In the genomic region with DNA sequence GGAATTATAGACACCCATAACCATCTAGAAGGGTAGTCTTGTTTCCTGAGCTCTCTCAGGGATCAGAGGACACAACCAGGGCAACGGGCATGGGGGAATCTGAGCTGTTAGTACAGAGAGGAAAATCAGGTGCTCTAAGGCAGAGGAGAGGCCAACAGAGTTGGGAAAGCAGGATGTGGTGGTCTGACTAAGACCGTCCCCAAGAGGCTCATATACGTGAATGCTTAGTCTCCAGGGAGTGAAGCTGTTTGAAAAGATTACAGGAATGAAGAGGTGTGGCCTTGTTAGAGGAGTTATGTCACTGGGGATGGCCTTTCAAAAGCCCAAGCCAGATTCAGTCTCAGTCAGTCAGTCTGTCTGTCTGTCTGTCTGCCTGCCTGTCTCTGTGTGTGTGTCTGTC, we compare ENCODE assay signal across 21 mouse cellular contexts.
DNase-seq lines count a peak whose midpoint lies in the region; TF ChIP-seq lines count a peak whose summit lies in the region.
"Had no signal": no experiment of that assay in that cellular context is flagged by ENCODE, and none has a peak within 500 bp of the region (broad histone marks: within the 10 kb centered on the region; RNA-seq: fewer than 3 reads in every experiment).

No protein-coding gene starts in this region.

- no peaks in the 10 kb centered on the region for H3K79me2 ChIP-seq in C2C12 (ENCODE audit: control insufficient read depth, insufficient read depth)

- no peaks in the 10 kb centered on the region for H3K79me3 ChIP-seq in C2C12 (ENCODE audit: low read depth)

- H3K4me3 ChIP-seq in C2C12 (ENCODE audit: insufficient read depth, poor library complexity, severe bottlenecking) = no peak overlapping the region
- H3K4me3 ChIP-seq: embryonic facial prominence, embryonic 10.5 days; embryonic facial prominence, embryonic 12.5 days; forebrain, embryonic 13.5 days; forebrain, embryonic 15.5 days had no signal

- no peak for TF ChIP-seq CTCF in C2C12 (IDR thresholded peaks at IDR 0.05; ENCODE audit: control insufficient read depth, insufficient read depth, insufficient read length)

- no peaks in the 10 kb centered on the region for H3K36me3 ChIP-seq in C2C12 (ENCODE audit: control insufficient read depth, insufficient read depth)
- H3K36me3 ChIP-seq: embryonic facial prominence, embryonic 10.5 days; embryonic facial prominence, embryonic 12.5 days had no signal

- DNase-seq in 3T3-L1 (ENCODE audit: low read depth, low spot score) = peak; percentile 73
- peak; percentile 57 for DNase-seq in NIH3T3 (ENCODE audit: low read depth)
- no peak for DNase-seq in embryo, embryonic 10 days (ENCODE audit: low spot score)
- no peak for DNase-seq in cerebellum, postnatal 10 days
- no peak for DNase-seq in adrenal gland, adult 2 months
- no peak for DNase-seq in spleen, adult 18-20 months
- DNase-seq: adrenal gland, adult 8-10 months; adrenal gland, postnatal 14 days; adrenal gland, postnatal 36 days; B cell, adult 2 months; cerebellum, adult 11-12 months; cerebellum, adult 2 months; cerebellum, adult 9-10 months; cerebellum, postnatal 14 days; cerebellum, postnatal 36 days; forebrain, postnatal 0 days had no signal

- no peak overlapping the region for H3ac ChIP-seq in C2C12 (ENCODE audit: control insufficient read depth, insufficient read length, low read depth)

- no peaks in the 10 kb centered on the region for H3K27me3 ChIP-seq in C2C12 (ENCODE audit: control insufficient read depth, insufficient read depth, insufficient read length)
- H3K27me3 ChIP-seq: embryonic facial prominence, embryonic 12.5 days; forebrain, embryonic 13.5 days; forebrain, embryonic 15.5 days had no signal

TF ChIP-seq in C2C12, 6 proteins besides CTCF, POLR2A, EP300 and RAD21:
- TF ChIP-seq MAX (IDR thresholded peaks at IDR 0.05) (peak; percentile 50), FOSL1 (IDR thresholded peaks at IDR 0.05; ENCODE audit: insufficient read depth, low read length, poor library complexity, severe bottlenecking) (peak; percentile 69), MYOD1 (IDR thresholded peaks at IDR 0.05; ENCODE audit: control insufficient read depth, insufficient read length, low read depth) (peak; percentile 42), MYOG (IDR thresholded peaks at IDR 0.05; ENCODE audit: control insufficient read depth, extremely low read depth, insufficient read length) (no peak), CEBPB (IDR thresholded peaks at IDR 0.05; ENCODE audit: low read depth) (peak; percentile 87), USF1 (IDR thresholded peaks at IDR 0.05; ENCODE audit: low read depth) (no peak)

Comparison
In these comparisons a context has a peak if more than half of its experiments do, and no peak if none do; other contexts are left out.
1. DNase-seq: peak in 3T3-L1 (single experiment) and NIH3T3 (single experiment); none in embryo, embryonic 10 days (single experiment), cerebellum, postnatal 10 days (0 of 2), adrenal gland, adult 2 months (single experiment) and spleen, adult 18-20 months (0 of 2).